Mouse (Mus musculus) hindbrain, embryonic 13.5 days (tissue): ENCODE data around the gene Zmym5. TPM values are rescaled to one million over a fixed set of nuclear protein-coding genes. Genes with fewer than 3 reads are reported as not detected.
"Not testable (repeated sequence)": the region's sequence is repeated elsewhere in the genome, so short reads cannot be mapped to it uniquely, and the experiment has no call there.

Experiments
- ATAC-seq: fragments of 200-750 bp; cut with Nextera tagmentation; 2 replicates; pipeline ENCODE4 v1.8.0; 2017; ENCODE audit warnings: moderate TSS enrichment; ENCODE audit not compliant: low FRiP score
- H3K27ac ChIP-seq: fragments of 300-500 bp; sonication (generic); 2 replicates; pipeline ENCODE4 v1.5.1; 2015; ENCODE audit warnings: inconsistent platforms, mild to moderate bottlenecking, moderate library complexity
- H3K27me3 ChIP-seq: fragments of 300-500 bp; sonication (generic); 2 replicates; pipeline ENCODE4 v1.6.1; 2015; ENCODE audit warnings: mild to moderate bottlenecking, inconsistent platforms
- H3K36me3 ChIP-seq: fragments of 300-500 bp; sonication (generic); 2 replicates; pipeline ENCODE4 v1.6.1; 2015; ENCODE audit warnings: mild to moderate bottlenecking, inconsistent platforms
- H3K4me1 ChIP-seq: fragments of 300-500 bp; sonication (generic); replicated peaks from 2 replicates; pipeline ENCODE4 v1.6.1; 2015; ENCODE audit warnings: inconsistent platforms
- H3K4me2 ChIP-seq: fragments of 300-500 bp; sonication (generic); 2 replicates; pipeline ENCODE4 v1.6.1; 2015; ENCODE audit warnings: inconsistent platforms, mild to moderate bottlenecking, moderate library complexity
- H3K4me3 ChIP-seq: fragments of 300-500 bp; sonication (generic); 2 replicates; pipeline ENCODE4 v1.5.1; 2015; ENCODE audit warnings: mild to moderate bottlenecking, inconsistent platforms
- H3K9ac ChIP-seq: fragments of 300-500 bp; sonication (generic); 2 replicates; pipeline ENCODE4 v1.6.1; 2015; ENCODE audit warnings: mild to moderate bottlenecking, inconsistent platforms
- H3K9me3 ChIP-seq: fragments of 300-500 bp; sonication (generic); 2 replicates; pipeline ENCODE4 v1.6.1; 2016; ENCODE audit warnings: inconsistent platforms
- WGBS: fragments of 180-500 bp; shearing (Covaris S2); methylation state at CpG from one replicate; pipeline ENCODE4 v1.1.7; 2015; 5-methylcytosine and 5-hydroxymethylcytosine counted together
- polyA plus RNA-seq: library from polyadenylated mRNA; unstranded; fragments of >200 nt; fragmentation: Nextera tagmentation; extraction: Ambion mirVana; gene quantifications from 2 replicates; pipeline ENCODE4 v1.2.1, GENCODE M21; 2015

Gene Zmym5
- polyA plus RNA-seq = 33.7 and 36.3 TPM in 2 replicates

DNA sequence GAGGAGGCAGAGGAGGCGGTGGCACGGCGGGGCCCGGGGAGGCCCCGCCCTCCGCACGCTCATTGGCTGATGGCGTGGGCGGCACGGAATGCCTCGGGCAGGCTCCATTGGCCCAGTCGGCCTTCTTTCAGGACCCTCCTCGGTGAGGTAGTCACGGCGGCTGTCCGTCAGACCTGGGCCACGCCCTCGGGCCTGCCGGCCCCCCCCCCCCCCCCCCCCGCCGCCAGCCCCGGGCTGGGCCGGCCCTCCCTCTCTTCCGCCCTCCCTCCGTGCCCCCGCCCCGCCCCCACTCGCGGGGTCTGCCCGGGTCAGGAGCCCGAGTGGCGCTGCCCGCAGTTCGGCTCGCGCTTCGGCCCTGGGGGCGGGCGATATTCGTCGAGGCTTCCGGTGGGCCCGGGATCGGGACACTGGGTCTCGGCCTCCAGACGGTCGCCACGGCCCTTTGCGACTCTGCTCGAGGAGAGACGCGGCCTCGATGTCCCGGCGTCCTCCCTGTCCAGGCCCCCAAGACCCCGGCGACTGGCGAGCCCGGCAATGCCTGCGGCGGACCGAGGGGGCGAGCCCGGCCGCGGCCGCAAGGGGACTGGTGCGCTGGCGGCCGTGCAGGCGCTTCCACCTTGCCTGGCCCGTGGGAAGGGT lies at the start of gene Zmym5:
TSS of gene Zmym5 (minus strand) at position 16 of the 639 bp plus-strand sequence.
- peak; percentile 98 for ATAC-seq
- under 1% methylated on average over 35 of the region's 72 CpGs for WGBS

DNA sequence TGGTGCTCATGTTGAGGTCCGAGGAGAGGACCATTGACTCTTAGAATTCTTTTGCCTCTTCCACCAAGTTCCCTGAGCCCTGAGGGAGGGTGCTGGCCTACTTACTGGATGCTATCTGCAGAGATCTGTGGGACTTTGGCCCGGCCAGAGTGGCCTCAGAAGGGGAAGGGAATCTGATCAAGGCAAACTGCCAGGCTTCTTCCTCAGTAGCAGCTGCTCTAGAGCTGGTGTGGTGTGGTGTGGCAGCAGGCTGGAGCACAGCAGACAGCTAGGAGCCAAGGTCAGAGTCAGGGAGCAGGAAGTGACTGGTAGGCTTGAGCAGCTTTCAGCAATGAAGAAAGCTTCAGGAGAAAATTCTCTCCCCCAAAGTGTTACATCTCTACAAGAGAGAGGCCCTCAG lies 38.2 kb upstream of the Zmym5 start:
- Histone ChIP-seq H3K4me3 (no peak overlapping the region), H3K36me3 (no peaks in the 10 kb centered on the region), H3K27me3 (no peaks in the 10 kb centered on the region), H3K9me3 (peaks cover 21% of the 10 kb centered on the region), H3K9ac (no peak overlapping the region), H3K27ac (no peak overlapping the region), H3K4me2 (no peak overlapping the region), H3K4me1 (no peaks in the 10 kb centered on the region)
- no peak for ATAC-seq
- 71% methylated on average over 2 of the region's 2 CpGs for WGBS

More for the DNA sequence above, at the start of gene Zmym5:
- H3K9ac ChIP-seq = peak within 1 kb of the TSS; percentile 81
- H3K4me2 ChIP-seq = peak within 1 kb of the TSS; percentile 67
- not testable (repeated sequence) for H3K36me3 ChIP-seq, H3K27me3 ChIP-seq, H3K9me3 ChIP-seq
- H3K4me1 ChIP-seq = peaks cover 29% of the 10 kb centered on the region
- H3K27ac ChIP-seq = peak within 1 kb of the TSS; percentile 95
- peak within 1 kb of the TSS; percentile 58 for H3K4me3 ChIP-seq

DNA sequence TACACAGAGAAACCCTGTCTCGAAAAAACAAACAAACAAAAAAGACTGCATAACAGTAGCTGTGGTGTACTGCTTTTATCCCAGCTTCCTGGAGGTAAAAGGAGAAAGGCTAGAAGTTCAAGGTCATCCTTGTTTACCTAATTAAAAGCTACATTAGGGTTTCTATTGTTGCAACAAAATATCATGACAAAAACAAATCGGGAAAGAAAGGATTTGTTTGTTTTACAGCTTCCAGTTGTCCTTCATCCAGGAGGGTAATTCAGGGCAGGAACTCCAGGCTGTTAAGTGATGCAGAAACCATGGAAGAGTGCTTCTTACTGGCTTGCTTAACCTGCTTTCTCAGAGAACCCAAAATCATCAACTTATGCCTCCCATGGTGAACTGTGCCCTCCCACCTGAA lies 36.8 kb upstream of the Zmym5 start:
- Histone ChIP-seq H3K9ac (no peak overlapping the region), H3K4me1 (no peaks in the 10 kb centered on the region), H3K27ac (no peak overlapping the region), H3K4me3 (no peak overlapping the region), H3K9me3 (0 out of 2 replicates have a peak, but pooled peaks cover 10% of the 10 kb centered on the region), H3K27me3 (no peaks in the 10 kb centered on the region), H3K36me3 (no peaks in the 10 kb centered on the region), H3K4me2 (no peak overlapping the region)
- WGBS = 72% methylated on average over 2 of the region's 2 CpGs
- ATAC-seq = no peak

DNA sequence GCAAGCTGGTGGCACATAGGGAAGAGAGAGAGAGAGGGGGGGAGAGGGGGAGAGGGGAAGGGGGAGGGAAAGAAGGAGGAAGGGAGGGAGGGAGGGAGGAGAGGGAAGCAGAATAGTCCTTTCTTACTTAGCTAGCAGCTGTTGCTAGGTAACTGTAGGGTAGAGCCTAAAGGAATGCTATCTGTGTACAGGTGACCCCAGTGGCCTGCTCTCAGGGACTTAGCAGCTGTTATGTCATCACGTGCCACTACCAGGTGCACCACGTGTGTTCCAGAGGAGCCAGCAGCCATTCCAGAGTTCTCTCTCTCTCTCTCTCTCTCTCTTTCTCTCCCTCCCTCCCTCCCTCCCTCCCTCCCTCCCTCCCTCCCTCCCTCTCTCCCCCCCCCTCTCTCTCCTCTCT lies 33.0 kb upstream of the Zmym5 start:
- Histone ChIP-seq H3K4me2 (no peak overlapping the region), H3K9ac (no peak overlapping the region), H3K27ac (no peak overlapping the region), H3K36me3 (no peaks in the 10 kb centered on the region), H3K9me3 (no peaks in the 10 kb centered on the region), H3K4me3 (no peak overlapping the region), H3K4me1 (no peaks in the 10 kb centered on the region), H3K27me3 (no peaks in the 10 kb centered on the region)
- 10% methylated on average over 2 of the region's 2 CpGs for WGBS
- peak; percentile 81 for ATAC-seq

DNA sequence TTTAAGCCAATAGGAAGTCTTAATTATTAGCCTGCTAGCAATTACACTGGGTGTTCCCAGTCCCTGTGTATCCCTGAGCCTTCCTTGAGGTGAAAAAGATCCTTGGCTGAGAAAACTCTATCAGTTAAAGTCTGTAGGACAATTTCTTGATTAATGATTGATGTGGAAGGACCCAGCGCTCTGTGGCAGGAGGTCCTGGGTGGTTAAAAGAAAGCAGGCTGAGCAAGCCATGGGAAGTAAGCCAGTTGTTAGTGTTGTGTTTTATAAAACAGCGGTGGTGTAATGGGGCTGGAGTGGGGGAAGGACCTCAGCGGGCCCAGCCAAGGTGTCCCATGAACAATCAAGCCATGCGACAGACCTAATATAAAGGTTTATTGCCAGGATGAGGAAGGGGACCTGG lies 32.5 kb upstream of the Zmym5 start:
- Histone ChIP-seq H3K9me3 (no peaks in the 10 kb centered on the region), H3K4me2 (no peak overlapping the region), H3K9ac (no peak overlapping the region), H3K4me3 (no peak overlapping the region), H3K27me3 (no peaks in the 10 kb centered on the region), H3K4me1 (no peaks in the 10 kb centered on the region), H3K27ac (no peak overlapping the region), H3K36me3 (no peaks in the 10 kb centered on the region)
- ATAC-seq = no peak
- WGBS = 49% methylated on average over 4 of the region's 4 CpGs

DNA sequence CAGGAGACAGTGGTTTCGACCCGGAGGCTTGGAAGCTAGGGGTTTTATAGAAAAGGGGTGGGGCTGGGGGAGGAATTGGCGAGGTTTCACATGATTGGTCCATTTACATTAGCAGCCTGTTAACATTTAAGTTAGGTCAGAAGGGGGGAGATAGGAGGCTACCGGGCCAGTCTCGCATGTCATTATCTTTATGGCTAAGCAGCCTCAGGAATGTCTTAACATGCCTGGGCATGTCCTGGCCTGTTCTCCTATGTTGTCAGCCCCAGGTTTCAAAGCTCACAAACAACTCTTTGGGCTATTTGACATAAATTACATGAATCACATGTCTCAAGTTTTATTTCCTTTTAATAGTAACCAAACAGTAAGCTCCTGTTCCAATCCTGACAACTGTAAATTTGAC lies 23.1 kb upstream of the Zmym5 start:
- H3K4me2 ChIP-seq, H3K36me3 ChIP-seq, H3K27ac ChIP-seq, ATAC-seq, H3K4me3 ChIP-seq, H3K27me3 ChIP-seq, H3K9me3 ChIP-seq, H3K9ac ChIP-seq, H3K4me1 ChIP-seq: not testable (repeated sequence)
- 82% methylated on average over 5 of the region's 5 CpGs for WGBS

DNA sequence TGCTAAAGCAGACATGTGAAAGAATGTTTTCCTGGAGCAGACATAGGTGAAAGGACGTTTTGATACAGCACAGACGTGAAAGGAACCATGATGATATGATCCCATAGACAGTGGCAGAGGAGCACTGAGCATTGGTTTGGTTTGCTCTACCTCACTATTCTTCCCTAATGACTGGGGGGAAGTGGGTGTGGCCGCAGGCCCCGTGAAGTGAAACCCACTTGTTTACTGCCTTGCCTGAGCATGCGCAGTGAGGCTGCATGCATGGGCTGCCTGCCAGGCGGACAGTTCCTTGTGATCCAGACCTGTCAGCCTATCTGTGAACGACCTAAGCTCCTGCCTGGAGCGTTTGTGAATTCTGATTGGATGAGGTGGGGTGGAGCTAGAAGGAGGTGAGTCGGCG lies 21.7 kb upstream of the Zmym5 start:
- not testable (repeated sequence) for H3K36me3 ChIP-seq, H3K9ac ChIP-seq, ATAC-seq, H3K4me3 ChIP-seq, H3K9me3 ChIP-seq, H3K4me2 ChIP-seq, H3K4me1 ChIP-seq, H3K27ac ChIP-seq, H3K27me3 ChIP-seq
- 82% methylated on average over 10 of the region's 10 CpGs for WGBS

DNA sequence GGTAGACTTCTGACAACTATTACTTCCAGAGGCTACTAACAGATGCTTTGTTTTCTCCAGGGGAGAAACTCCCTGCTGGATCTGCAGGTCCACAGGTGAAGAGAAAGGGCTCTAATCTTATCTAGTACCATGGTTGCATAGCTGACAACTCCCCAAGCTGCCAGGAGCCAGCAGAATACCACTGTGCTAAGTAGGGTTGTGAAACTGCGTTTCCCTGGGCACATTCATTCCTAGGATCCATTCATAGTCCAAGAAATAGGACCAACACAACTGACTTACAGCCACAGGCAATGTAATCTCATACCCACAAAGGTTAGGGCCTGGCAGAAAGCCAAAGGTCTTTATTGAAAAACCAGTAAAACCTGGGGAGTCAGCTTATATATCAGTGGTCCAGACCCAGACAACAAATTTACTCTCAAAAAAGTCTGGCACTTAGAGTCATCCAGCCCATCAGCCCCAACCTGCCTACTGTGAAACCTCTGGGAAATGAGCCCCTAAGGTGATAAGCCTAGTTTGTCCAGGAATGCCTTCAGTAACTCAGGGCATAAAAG lies 21.1 kb upstream of the Zmym5 start:
- ATAC-seq = no peak
- H3K4me1 ChIP-seq = no peaks in the 10 kb centered on the region
- H3K9me3 ChIP-seq = no peaks in the 10 kb centered on the region
- no peaks in the 10 kb centered on the region for H3K27me3 ChIP-seq
- no peaks in the 10 kb centered on the region for H3K36me3 ChIP-seq
- 74% methylated on average over 1 of the region's 1 CpGs for WGBS
- no peak overlapping the region for H3K27ac ChIP-seq
- no peak overlapping the region for H3K4me3 ChIP-seq
- no peak overlapping the region for H3K4me2 ChIP-seq
- H3K9ac ChIP-seq = no peak overlapping the region

DNA sequence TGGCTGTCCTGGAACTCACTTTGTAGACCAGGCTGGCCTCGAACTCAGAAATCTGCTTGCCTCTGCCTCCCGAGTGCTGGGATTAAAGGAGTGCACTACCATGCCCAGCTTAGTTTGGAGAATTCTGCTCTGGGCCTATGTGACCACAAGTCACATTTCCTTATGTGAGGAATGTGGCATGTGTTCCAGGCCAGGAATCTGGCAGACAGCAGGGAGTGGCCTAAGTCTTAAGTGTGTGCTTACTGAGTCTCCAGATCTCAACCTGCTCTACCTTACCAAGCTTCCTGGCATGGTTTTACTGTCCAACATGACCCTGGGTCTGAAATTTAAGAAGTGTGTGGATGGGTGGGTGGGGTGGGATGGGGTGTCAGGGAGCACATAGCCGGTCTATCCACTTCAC lies 20.6 kb upstream of the Zmym5 start:
- Histone ChIP-seq H3K4me2 (no peak overlapping the region), H3K4me1 (no peaks in the 10 kb centered on the region), H3K27me3 (no peaks in the 10 kb centered on the region), H3K9ac (no peak overlapping the region), H3K9me3 (no peaks in the 10 kb centered on the region), H3K4me3 (no peak overlapping the region), H3K36me3 (no peaks in the 10 kb centered on the region), H3K27ac (no peak overlapping the region)
- ATAC-seq = no peak
- WGBS = 88% methylated on average over 3 of the region's 3 CpGs

DNA sequence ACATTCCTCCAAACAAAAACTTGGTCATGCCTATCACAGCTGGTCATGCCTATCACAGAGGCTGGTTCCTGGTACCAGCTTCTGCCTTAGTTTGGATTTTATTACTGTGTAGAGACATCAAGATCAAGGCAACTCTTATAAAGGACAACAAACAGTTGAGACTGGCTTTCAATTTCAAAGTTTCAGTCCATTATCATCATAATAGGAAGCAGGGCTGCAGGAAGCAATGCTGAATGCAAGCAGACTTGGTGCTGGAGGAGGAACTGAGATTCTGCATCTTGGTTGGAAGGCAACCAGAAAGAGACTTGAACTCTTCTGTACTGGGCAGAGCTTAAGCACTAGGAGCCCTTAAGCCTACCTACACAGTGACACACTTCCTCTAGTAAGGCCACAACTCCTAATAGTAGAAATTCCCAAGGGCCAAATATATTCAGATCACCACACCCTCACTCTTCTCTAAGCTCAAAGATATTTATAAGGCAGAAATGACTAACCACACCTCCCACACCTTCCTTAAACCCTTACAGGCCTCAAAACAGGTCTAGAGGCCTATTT lies 19.1 kb upstream of the Zmym5 start:
- no peaks in the 10 kb centered on the region for H3K4me1 ChIP-seq
- no peak overlapping the region for H3K4me3 ChIP-seq
- no peak overlapping the region for H3K27ac ChIP-seq
- H3K9ac ChIP-seq = no peak overlapping the region
- ATAC-seq = no peak
- H3K27me3 ChIP-seq = no peaks in the 10 kb centered on the region
- H3K36me3 ChIP-seq = no peaks in the 10 kb centered on the region
- no peaks in the 10 kb centered on the region for H3K9me3 ChIP-seq
- H3K4me2 ChIP-seq = no peak overlapping the region

DNA sequence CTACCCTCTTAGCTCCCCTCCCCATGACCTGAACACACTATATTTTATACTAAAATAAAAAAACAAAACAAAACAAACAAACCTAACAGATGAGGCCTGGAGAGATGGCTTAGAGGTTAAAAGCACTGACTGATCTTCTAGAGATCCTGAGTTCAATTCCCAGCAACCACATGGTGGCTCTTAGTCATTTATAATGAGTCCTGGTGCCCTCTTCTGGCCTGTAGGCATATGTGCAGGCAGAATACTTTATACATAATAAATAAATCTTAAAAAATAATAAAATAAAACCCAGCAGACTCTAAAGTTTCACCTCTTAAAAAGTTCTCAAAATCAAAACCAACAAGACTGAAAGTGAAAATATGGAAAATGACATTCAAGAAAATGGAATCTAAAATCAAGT lies 13.0 kb upstream of the Zmym5 start:
- no peak overlapping the region for H3K27ac ChIP-seq
- H3K9ac ChIP-seq = no peak overlapping the region
- no peaks in the 10 kb centered on the region for H3K27me3 ChIP-seq
- no peak overlapping the region for H3K4me2 ChIP-seq
- ATAC-seq = no peak
- no peaks in the 10 kb centered on the region for H3K36me3 ChIP-seq
- peaks cover 7% of the 10 kb centered on the region for H3K9me3 ChIP-seq
- no peak overlapping the region for H3K4me3 ChIP-seq
- H3K4me1 ChIP-seq = no peaks in the 10 kb centered on the region

DNA sequence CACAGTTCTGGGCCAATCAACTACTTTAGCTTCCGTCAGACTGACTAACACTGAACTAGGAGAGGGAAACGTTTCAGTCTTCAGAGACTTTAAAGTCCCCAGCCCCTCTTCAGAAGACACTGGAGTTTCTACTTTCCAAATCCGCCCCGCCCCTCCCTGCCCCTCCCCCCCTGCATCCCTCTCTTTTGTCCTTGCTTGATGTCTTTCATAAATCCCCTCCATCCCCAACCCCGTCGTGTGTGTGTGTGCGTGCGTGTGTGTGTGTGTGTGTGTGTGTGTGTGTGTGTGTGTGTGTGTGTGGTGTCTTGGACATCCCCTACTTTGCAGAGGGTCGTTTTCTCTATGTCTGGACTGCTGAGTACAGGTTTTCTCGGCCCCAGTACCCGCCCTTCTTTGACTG lies 6.1 kb upstream of the Zmym5 start:
- H3K4me2 ChIP-seq = 0 out of 2 replicates have a peak overlapping the region, but pooled peaks have one; percentile 13
- 6% methylated on average over 9 of the region's 11 CpGs for whole genome bisulfite sequencing
- no peak for ATAC-seq
- H3K4me3 ChIP-seq = no peak overlapping the region
- H3K27me3 ChIP-seq = no peaks in the 10 kb centered on the region
- H3K27ac ChIP-seq = no peak overlapping the region
- H3K9me3 ChIP-seq = peaks cover 7% of the 10 kb centered on the region
- H3K9ac ChIP-seq = no peak overlapping the region
- peaks cover 6% of the 10 kb centered on the region for H3K4me1 ChIP-seq
- H3K36me3 ChIP-seq = no peaks in the 10 kb centered on the region

DNA sequence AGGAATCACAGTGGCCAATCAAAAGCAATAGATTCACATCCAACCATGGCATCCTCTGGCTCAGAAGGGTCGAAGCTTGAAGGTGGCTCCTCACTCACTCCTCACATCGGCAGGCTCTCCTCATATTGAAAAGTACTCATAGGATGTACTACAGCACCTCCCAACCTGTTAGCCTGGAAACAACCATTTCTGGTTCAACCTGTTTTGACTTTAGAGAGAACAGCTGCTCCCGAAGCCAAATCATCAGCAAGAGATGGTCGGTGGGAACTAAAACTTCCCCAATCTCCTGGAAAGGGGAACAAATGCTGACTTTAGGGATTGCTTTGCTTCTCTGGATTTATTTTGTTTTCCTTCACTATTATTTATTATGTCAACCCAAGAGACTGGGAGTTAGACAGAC lies 5.6 kb upstream of the Zmym5 start:
- no peak overlapping the region for H3K4me3 ChIP-seq
- H3K4me1 ChIP-seq = peaks cover 6% of the 10 kb centered on the region
- H3K27me3 ChIP-seq = no peaks in the 10 kb centered on the region
- ATAC-seq = no peak
- H3K9ac ChIP-seq = no peak overlapping the region
- H3K4me2 ChIP-seq = no peak overlapping the region
- 81% methylated on average over 4 of the region's 4 CpGs for WGBS
- no peak overlapping the region for H3K27ac ChIP-seq
- H3K36me3 ChIP-seq = no peaks in the 10 kb centered on the region
- peaks cover 7% of the 10 kb centered on the region for H3K9me3 ChIP-seq
